Comparison of ENCODE assay signal across 8 mouse cellular contexts in genomic region chr1:135132473-135132872, GRCm38 (mm10). TPM values are rescaled to one million over a fixed set of nuclear protein-coding genes. Genes with fewer than 3 reads are reported as not detected.
A peak's percentile ranks its signal among the peaks of the same experiment; 100 is the strongest.
DNase-seq lines count a peak whose midpoint lies in the region; ATAC-seq and TF ChIP-seq lines count a peak whose summit lies in the region.

TSS of gene Ptpn7 (plus strand) at chr1:135132700.

- no peak within 1 kb of the TSS for H3K27ac ChIP-seq in forebrain, embryonic 13.5 days
- no peak within 1 kb of the TSS for H3K27ac ChIP-seq in forebrain, embryonic 14.5 days (ENCODE audit: low read depth, low read length)
- H3K27ac ChIP-seq in kidney, embryonic 14.5 days (ENCODE audit: low read depth, low read length), result peak within 1 kb of the TSS; percentile 15; the same call in 1 of the 2 replicates

- H3K9me3 ChIP-seq in forebrain, embryonic 13.5 days (replicated peaks), result no peaks in the 10 kb centered on the region
- H3K9me3 ChIP-seq in forebrain, embryonic 14.5 days (replicated peaks; ENCODE audit: control insufficient read depth, low read length), result no peaks in the 10 kb centered on the region
- H3K9me3 ChIP-seq in kidney, embryonic 14.5 days (ENCODE audit: control insufficient read depth, low read length), result no peaks in the 10 kb centered on the region

- no peaks in the 10 kb centered on the region for H3K36me3 ChIP-seq in forebrain, embryonic 13.5 days (ENCODE audit: poor library complexity, severe bottlenecking)
- H3K36me3 ChIP-seq in forebrain, embryonic 14.5 days (ENCODE audit: control insufficient read depth, insufficient read depth, low read length), result no peaks in the 10 kb centered on the region
- H3K36me3 ChIP-seq in kidney, embryonic 14.5 days (ENCODE audit: control insufficient read depth, insufficient read depth, low read length), result no peaks in the 10 kb centered on the region

- no peak within 1 kb of the TSS for H3K4me3 ChIP-seq in forebrain, embryonic 13.5 days
- no peak within 1 kb of the TSS for H3K4me3 ChIP-seq in forebrain, embryonic 14.5 days (ENCODE audit: low read depth, low read length)
- H3K4me3 ChIP-seq in kidney, embryonic 14.5 days (ENCODE audit: low read length), result no peak within 1 kb of the TSS

- DNase-seq in forebrain, embryonic 14.5 days (ENCODE audit: low spot score), result no peak
- DNase-seq in CD4-positive helper T cell, adult 2 months (ENCODE audit: low read depth, low spot score), result peak; percentile 92
- DNase-seq in brain, embryonic 14.5 days (ENCODE audit: low read depth), result peak; percentile 41
- DNase-seq in gastrocnemius, postnatal 25 days, result peak; percentile 72
- peak; percentile 85 for DNase-seq in lung, postnatal 14 days
- peak; percentile 91 to 95 for DNase-seq in spleen, postnatal 4 days (ENCODE audit: low spot score in 2 of 2)

- H3K9ac ChIP-seq in forebrain, embryonic 13.5 days, result no peak within 1 kb of the TSS
- no peak within 1 kb of the TSS for H3K9ac ChIP-seq in forebrain, embryonic 14.5 days (ENCODE audit: low read length)
- H3K9ac ChIP-seq in kidney, embryonic 14.5 days (ENCODE audit: low read depth, low read length), result no peak within 1 kb of the TSS

- H3K27me3 ChIP-seq in forebrain, embryonic 13.5 days, result peaks cover 14% of the 10 kb centered on the region
- no peaks in the 10 kb centered on the region for H3K27me3 ChIP-seq in forebrain, embryonic 14.5 days (replicated peaks; ENCODE audit: control insufficient read depth, insufficient read depth, low read length)
- H3K27me3 ChIP-seq in kidney, embryonic 14.5 days (ENCODE audit: control insufficient read depth, insufficient read depth, low read length), result 0 out of 2 replicates have a peak, but pooled peaks cover 3% of the 10 kb centered on the region

- H3K4me2 ChIP-seq in forebrain, embryonic 13.5 days, result no peak within 1 kb of the TSS
- H3K4me2 ChIP-seq in forebrain, embryonic 14.5 days (ENCODE audit: low read length), result no peak within 1 kb of the TSS
- no peak within 1 kb of the TSS for H3K4me2 ChIP-seq in kidney, embryonic 14.5 days (replicated peaks; ENCODE audit: low read depth, low read length)

- peak; percentile 25; the same call in 1 of the 2 replicates for ATAC-seq in forebrain, embryonic 13.5 days
- no peak for ATAC-seq in forebrain, embryonic 14.5 days
- ATAC-seq in kidney, embryonic 14.5 days (ENCODE audit: low FRiP score, low TSS enrichment), result no peak

- WGBS in forebrain, embryonic 13.5 days, result 40% methylated on average over 10 of the region's 10 CpGs
- WGBS in forebrain, embryonic 14.5 days, result 38% methylated on average over 10 of the region's 10 CpGs
- 36% methylated on average over 10 of the region's 10 CpGs for WGBS in kidney, embryonic 14.5 days

- TF ChIP-seq POLR2A in brain, embryonic 14.5 days (IDR thresholded peaks at IDR 0.05; ENCODE audit: borderline replicate concordance, extremely low read depth, insufficient read depth, insufficient read length, poor library complexity, severe bottlenecking), result no peak

- H3K4me1 ChIP-seq in forebrain, embryonic 13.5 days, result no peaks in the 10 kb centered on the region
- no peaks in the 10 kb centered on the region for H3K4me1 ChIP-seq in forebrain, embryonic 14.5 days (ENCODE audit: control insufficient read depth, insufficient read depth, low read length)
- peaks cover 20% of the 10 kb centered on the region for H3K4me1 ChIP-seq in kidney, embryonic 14.5 days (ENCODE audit: control insufficient read depth, insufficient read depth, low read length)

- TF ChIP-seq CTCF in brain, embryonic 14.5 days (IDR thresholded peaks at IDR 0.05; ENCODE audit: borderline replicate concordance, extremely low read depth, insufficient read depth, insufficient read length), result peak; percentile 58

RNA-seq across cellular contexts. Expression of gene Ptpn7, which starts in this region (rescaled TPM):
- 0.34 and 0.53 TPM in 2 replicates for polyA plus RNA-seq in forebrain, embryonic 13.5 days (2015; fragmentation: Nextera tagmentation; extraction: Ambion mirVana)
- polyA plus RNA-seq in forebrain, embryonic 14.5 days (2014; fragmentation: Nextera tagmentation; extraction: Ambion mirVana), result 0.32 and 0.57 TPM in 2 replicates
- 0.45 and 0.46 TPM in 2 replicates for polyA plus RNA-seq in brain, embryonic 14.5 days (2012; rRNA removed)
- total RNA-seq in gastrocnemius, postnatal 25 days (2021), result under 1 TPM; 0.20 to 0.38 TPM
- 0.66 and 0.83 TPM in 2 replicates for polyA plus RNA-seq in kidney, embryonic 14.5 days (2014; fragmentation: Nextera tagmentation; extraction: Ambion mirVana)

Comparison
In these comparisons a context has a peak if more than half of its experiments do, and no peak if none do; other contexts are left out.
1. Peak in ATAC-seq in forebrain, embryonic 13.5 days; RNA of the gene not detected or under 1 TPM.
2. Peak in DNase-seq in brain, embryonic 14.5 days; RNA of the gene not detected or under 1 TPM.
3. Peak in DNase-seq in gastrocnemius, postnatal 25 days; RNA of the gene not detected or under 1 TPM.